Mouse (Mus musculus) midbrain, postnatal 0 days (tissue): ENCODE results near the gene Rgs6. TPM values are rescaled to one million over a fixed set of nuclear protein-coding genes. Genes with fewer than 3 reads are reported as not detected.
A peak's percentile ranks its signal among the peaks of the same experiment; 100 is the strongest.

Experiments
- ATAC-seq: fragments of 200-750 bp; cut with Nextera tagmentation; 2 replicates; pipeline ENCODE4 v1.8.0; 2017; ENCODE audit warnings: moderate number of reproducible peaks, mild to moderate bottlenecking, moderate TSS enrichment, moderate library complexity; ENCODE audit not compliant: low FRiP score
- DNase-seq: peaks from one replicate; pipeline ENCODE4 v3.0.0-alpha.2; 2015; ENCODE audit warnings: low spot score
- H3K27ac ChIP-seq: fragments of 300-500 bp; sonication (generic); 2 replicates; pipeline ENCODE4 v1.5.1; 2014; ENCODE audit warnings: low read depth, mild to moderate bottlenecking, low read length, mixed read lengths
- H3K27me3 ChIP-seq: fragments of 300-500 bp; sonication (generic); 2 replicates; pipeline ENCODE4 v1.6.1; 2014; ENCODE audit warnings: low read length, control low read depth, mixed read lengths; ENCODE audit not compliant: insufficient read depth
- H3K36me3 ChIP-seq: fragments of 300-500 bp; sonication (generic); 2 replicates; pipeline ENCODE4 v1.6.1; 2014; ENCODE audit warnings: low read length, control low read depth, mixed read lengths; ENCODE audit not compliant: insufficient read depth
- H3K4me1 ChIP-seq: fragments of 300-500 bp; sonication (generic); 2 replicates; pipeline ENCODE4 v1.6.1; 2014; ENCODE audit warnings: mild to moderate bottlenecking, control low read depth, antibody characterized with exemption, low read length, mixed read lengths; ENCODE audit not compliant: insufficient read depth
- H3K4me2 ChIP-seq: fragments of 300-500 bp; sonication (generic); 2 replicates; pipeline ENCODE4 v1.6.1; 2014; ENCODE audit warnings: low read depth, mild to moderate bottlenecking, low read length, mixed read lengths; ENCODE audit not compliant: poor library complexity, severe bottlenecking
- H3K4me3 ChIP-seq: fragments of 300-500 bp; sonication (generic); 2 replicates; pipeline ENCODE4 v1.5.1; 2014; ENCODE audit warnings: low read depth, mild to moderate bottlenecking, low read length, moderate library complexity
- H3K9ac ChIP-seq: fragments of 300-500 bp; sonication (generic); replicated peaks from 2 replicates; pipeline ENCODE4 v1.6.1; 2014; ENCODE audit warnings: mild to moderate bottlenecking, low read length, moderate library complexity, mixed read lengths; ENCODE audit not compliant: poor library complexity, severe bottlenecking
- H3K9me3 ChIP-seq: fragments of 300-500 bp; sonication (generic); 2 replicates; pipeline ENCODE4 v1.6.1; 2016; ENCODE audit warnings: low read length, control low read depth
- CTCF ChIP-seq: IDR thresholded peaks from 2 replicates; pipeline ENCODE4 v1.5.1; 2016; ENCODE audit warnings: antibody characterized with exemption, mild to moderate bottlenecking
- WGBS: fragments of 180-500 bp; shearing (Covaris S2); extraction: QIAGEN DNeasy Blood & Tissue Kit; methylation state at CpG from one replicate; pipeline ENCODE4 v1.1.7; 2014; 5-methylcytosine and 5-hydroxymethylcytosine counted together
- polyA plus RNA-seq: library from polyadenylated mRNA; unstranded; fragments of >200 nt; fragmentation: Nextera tagmentation; extraction: Ambion mirVana; gene quantifications from 2 replicates; pipeline ENCODE4 v1.2.1, GENCODE M21; 2015
- total RNA-seq: library from RNA; depleted of rRNA; stranded (reverse); fragments of >200 nt; gene quantifications from 2 replicates; pipeline ENCODE4 v1.2.3, GENCODE M21; 2014

The Rgs6 gene
- total and polyA plus RNA-seq, 2 experiments from 2014 or later = 22.0 to 26.3 TPM

DNA sequence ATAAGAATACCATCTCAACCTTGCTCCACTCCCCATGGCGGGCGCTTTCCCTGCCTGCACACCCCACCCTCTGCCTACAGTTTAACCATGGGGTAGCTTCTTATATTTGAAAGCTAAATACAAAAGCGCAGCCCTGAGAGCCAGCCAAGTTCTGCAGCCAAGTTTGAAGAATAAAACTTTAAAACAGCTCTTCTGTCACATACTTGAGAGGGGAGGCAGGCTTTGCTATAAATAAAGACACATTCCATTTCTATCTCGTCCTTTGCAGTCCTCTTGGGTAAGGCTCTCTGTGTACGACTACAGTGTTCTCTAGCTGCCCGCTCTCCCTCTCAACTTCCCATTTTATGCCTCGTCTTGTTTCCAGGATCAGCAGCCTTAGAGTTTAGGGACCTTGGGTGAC, 76.5 kb downstream of the Rgs6 start:
- no peak overlapping the region for H3K9ac ChIP-seq
- H3K36me3 ChIP-seq = no peaks in the 10 kb centered on the region
- H3K4me1 ChIP-seq = no peaks in the 10 kb centered on the region
- H3K27ac ChIP-seq = no peak overlapping the region
- ATAC-seq (no peak), DNase-seq (no peak)
- H3K27me3 ChIP-seq = no peaks in the 10 kb centered on the region
- no peaks in the 10 kb centered on the region for H3K9me3 ChIP-seq
- no peak for TF ChIP-seq CTCF
- no peak overlapping the region for H3K4me2 ChIP-seq
- H3K4me3 ChIP-seq = no peak overlapping the region
- 61% methylated on average over 7 of the region's 7 CpGs for whole genome bisulfite sequencing

DNA sequence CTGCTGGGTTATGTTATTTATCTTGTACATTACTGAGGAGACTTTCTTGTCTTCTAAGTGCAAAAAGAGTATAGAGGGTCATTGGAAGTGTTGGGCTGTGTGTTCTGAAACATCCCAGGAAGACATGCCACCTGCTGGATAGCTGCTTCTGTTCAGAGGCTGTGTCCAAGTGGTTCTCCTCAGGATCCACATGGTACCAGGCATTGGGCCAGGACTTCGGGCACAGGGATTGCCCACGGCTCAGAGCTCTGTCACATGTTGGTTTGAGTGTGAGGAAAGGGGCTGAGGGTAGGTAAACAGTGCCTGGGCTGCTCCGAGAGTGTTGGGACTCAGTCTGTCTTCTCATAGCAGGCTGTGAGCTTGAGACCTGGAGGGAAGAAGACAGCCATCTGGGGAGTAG, 79.3 kb downstream of the Rgs6 start:
- TF ChIP-seq CTCF = no peak
- H3K4me1 ChIP-seq = no peaks in the 10 kb centered on the region
- no peaks in the 10 kb centered on the region for H3K27me3 ChIP-seq
- ATAC-seq (no peak), DNase-seq (no peak)
- H3K27ac ChIP-seq = no peak overlapping the region
- no peaks in the 10 kb centered on the region for H3K9me3 ChIP-seq
- no peak overlapping the region for H3K4me2 ChIP-seq
- no peaks in the 10 kb centered on the region for H3K36me3 ChIP-seq
- WGBS = 77% methylated on average over 3 of the region's 3 CpGs
- no peak overlapping the region for H3K9ac ChIP-seq
- no peak overlapping the region for H3K4me3 ChIP-seq

DNA sequence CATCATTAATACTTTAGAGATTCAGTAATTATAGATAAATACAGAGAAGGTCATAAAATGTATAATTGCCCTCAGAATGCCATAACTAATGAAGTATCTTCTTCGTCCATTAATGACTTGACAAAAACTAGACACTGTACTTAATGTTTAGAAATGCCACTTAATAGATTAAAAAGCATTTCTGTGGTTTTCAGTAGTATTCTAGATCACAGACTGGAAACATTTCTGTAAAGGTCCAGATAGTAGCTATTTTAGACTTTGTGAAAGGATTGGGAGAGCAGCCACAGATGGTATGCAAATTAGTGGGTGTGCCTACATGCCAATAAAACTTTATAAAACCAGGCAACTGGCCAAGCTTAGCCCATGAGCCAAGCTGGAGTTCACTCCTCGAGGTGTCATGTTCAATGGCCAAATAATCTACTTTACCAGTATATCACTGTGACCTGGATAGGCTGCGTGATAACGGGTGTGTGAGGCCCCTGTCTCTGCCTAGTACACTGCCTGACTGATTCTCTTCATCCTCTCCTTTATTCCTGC, 82.2 kb downstream of the Rgs6 start:
- H3K27ac ChIP-seq = no peak overlapping the region
- H3K4me3 ChIP-seq = no peak overlapping the region
- no peak overlapping the region for H3K4me2 ChIP-seq
- 61% methylated on average over 4 of the region's 4 CpGs for WGBS
- no peaks in the 10 kb centered on the region for H3K9me3 ChIP-seq
- DNase-seq = peak; percentile 22
- no peaks in the 10 kb centered on the region for H3K4me1 ChIP-seq
- H3K36me3 ChIP-seq = no peaks in the 10 kb centered on the region
- H3K27me3 ChIP-seq = no peaks in the 10 kb centered on the region
- TF ChIP-seq CTCF = no peak
- ATAC-seq = no peak
- no peak overlapping the region for H3K9ac ChIP-seq

DNA sequence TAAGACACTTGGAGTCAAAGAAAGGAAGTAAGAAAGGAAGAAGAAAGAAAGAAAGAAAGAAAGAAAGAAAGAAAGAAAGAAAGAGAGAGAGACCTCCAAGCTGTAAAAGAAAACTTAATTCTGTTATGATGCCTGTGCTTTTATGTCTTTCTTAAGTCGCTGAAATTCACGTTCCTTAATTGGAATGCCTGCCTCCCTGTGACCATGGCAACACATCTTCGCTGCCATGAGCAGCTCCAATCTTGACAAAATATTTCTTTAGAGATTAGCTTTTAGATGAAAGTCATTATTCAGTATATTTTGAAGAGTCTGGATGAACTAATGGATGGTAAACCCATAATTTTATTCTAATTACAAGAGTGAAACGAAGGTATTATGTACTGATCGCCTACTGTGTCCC, 83.5 kb downstream of the Rgs6 start:
- H3K27me3 ChIP-seq = no peaks in the 10 kb centered on the region
- ATAC-seq (no peak), DNase-seq (peak; percentile 14)
- H3K4me2 ChIP-seq = no peak overlapping the region
- H3K9me3 ChIP-seq = no peaks in the 10 kb centered on the region
- no peak overlapping the region for H3K9ac ChIP-seq
- H3K27ac ChIP-seq = no peak overlapping the region
- 56% methylated on average over 5 of the region's 5 CpGs for WGBS
- no peak overlapping the region for H3K4me3 ChIP-seq
- H3K4me1 ChIP-seq = no peaks in the 10 kb centered on the region
- no peak for TF ChIP-seq CTCF
- H3K36me3 ChIP-seq = no peaks in the 10 kb centered on the region

DNA sequence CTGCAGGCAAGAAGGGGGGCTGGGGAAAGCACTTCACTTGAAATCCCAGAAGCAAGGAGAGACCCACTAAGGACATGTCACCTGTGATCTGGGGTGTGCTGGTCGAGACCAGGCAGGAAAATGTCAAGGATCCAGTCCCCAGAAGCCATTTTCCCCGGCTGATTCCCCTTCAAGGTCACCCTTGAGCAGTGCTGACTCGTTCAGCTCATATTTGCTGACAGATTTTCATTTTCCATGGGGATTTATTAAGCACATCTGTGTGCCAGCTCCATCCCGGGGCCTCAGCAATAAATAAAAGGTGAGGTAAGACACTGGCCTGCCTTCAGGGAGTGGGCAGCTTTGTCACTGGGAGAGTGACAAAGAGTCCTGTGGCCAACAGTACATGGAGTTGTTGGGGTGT, 87.0 kb downstream of the Rgs6 start:
- Histone ChIP-seq H3K9me3 (no peaks in the 10 kb centered on the region), H3K36me3 (no peaks in the 10 kb centered on the region), H3K4me2 (no peak overlapping the region), H3K9ac (no peak overlapping the region), H3K27ac (0 out of 2 replicates have a peak overlapping the region, but pooled peaks have one; percentile 38), H3K4me1 (no peaks in the 10 kb centered on the region), H3K27me3 (no peaks in the 10 kb centered on the region), H3K4me3 (no peak overlapping the region)
- 40% methylated on average over 4 of the region's 4 CpGs for WGBS
- no peak for DNase-seq
- TF ChIP-seq CTCF = no peak
- ATAC-seq = no peak

DNA sequence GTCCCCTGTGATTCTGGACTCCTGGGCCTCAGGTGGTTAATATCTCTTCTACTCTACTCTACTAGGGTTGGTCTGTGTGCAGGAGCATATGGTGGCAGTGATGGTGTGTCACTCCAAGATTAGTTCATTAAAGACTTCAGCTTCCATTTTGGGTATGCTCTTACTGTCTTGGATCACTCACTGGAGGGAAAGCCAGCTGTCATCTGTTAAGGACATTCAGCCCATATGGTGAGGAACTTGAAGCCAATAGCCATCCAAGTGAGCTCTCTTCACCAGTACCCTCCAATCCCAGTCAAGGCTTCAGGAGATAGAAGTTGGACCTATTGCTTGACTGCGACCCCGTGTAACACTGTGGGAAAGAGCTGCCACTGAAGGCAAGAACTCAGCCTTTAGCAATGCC, 98.9 kb downstream of the Rgs6 start:
- H3K4me3 ChIP-seq = no peak overlapping the region
- 92% methylated on average over 2 of the region's 2 CpGs for WGBS
- no peaks in the 10 kb centered on the region for H3K9me3 ChIP-seq
- H3K27ac ChIP-seq = no peak overlapping the region
- no peaks in the 10 kb centered on the region for H3K27me3 ChIP-seq
- H3K4me2 ChIP-seq = no peak overlapping the region
- no peak for DNase-seq
- H3K36me3 ChIP-seq = no peaks in the 10 kb centered on the region
- no peaks in the 10 kb centered on the region for H3K4me1 ChIP-seq
- TF ChIP-seq CTCF = no peak
- no peak overlapping the region for H3K9ac ChIP-seq
- no peak for ATAC-seq
